Mouse (Mus musculus): ENCODE measurements around the gene Gm3776.

- TF ChIP-seq CTCF (IDR thresholded peaks at IDR 0.05; ENCODE audit: low read depth, low read length), result no peak
- TF ChIP-seq POLR2A (IDR thresholded peaks at IDR 0.05; ENCODE audit: extremely low read depth, insufficient read depth, low read length), result no peak
Observed at GRCm38 (mm10) chr9:78211521-78211920, 45.4 kb upstream of the Gm3776 start.
